ENCODE assay signal across 16 mouse cellular contexts in genomic region chr13:43450686-43451085, GRCm38 (mm10).
"Had no signal": no experiment of that assay in that cellular context is flagged by ENCODE, and none has a peak within 500 bp of the region (broad histone marks: within the 10 kb centered on the region; RNA-seq: fewer than 3 reads in every experiment).

No protein-coding gene starts in this region.

- H3K4me3 ChIP-seq: liver, embryonic 13.5 days; liver, embryonic 15.5 days; megakaryocyte, embryonic 14.5 days; midbrain, embryonic 12.5 days; midbrain, embryonic 15.5 days; neural tube, embryonic 12.5 days; stomach, embryonic 15.5 days had no signal

- H3K36me3 ChIP-seq: liver, embryonic 13.5 days; liver, embryonic 15.5 days; midbrain, embryonic 12.5 days; midbrain, embryonic 15.5 days; neural tube, embryonic 12.5 days; stomach, embryonic 15.5 days had no signal

- ATAC-seq: midbrain, embryonic 15.5 days had no signal

- H3K27ac ChIP-seq: liver, embryonic 13.5 days; liver, embryonic 15.5 days; macrophage; midbrain, embryonic 12.5 days; midbrain, embryonic 15.5 days; neural tube, embryonic 12.5 days; stomach, embryonic 15.5 days; stomach, postnatal 0 days had no signal

- H3K9ac ChIP-seq: liver, embryonic 13.5 days; liver, embryonic 15.5 days; lung, embryonic 14.5 days; midbrain, embryonic 12.5 days; midbrain, embryonic 15.5 days; neural tube, embryonic 12.5 days; stomach, embryonic 15.5 days had no signal

- H3K27me3 ChIP-seq: liver, embryonic 13.5 days; liver, embryonic 15.5 days; megakaryocyte, embryonic 14.5 days; midbrain, embryonic 12.5 days; midbrain, embryonic 15.5 days; neural tube, embryonic 12.5 days; stomach, embryonic 15.5 days had no signal

- H3K4me2 ChIP-seq: liver, embryonic 11.5 days; liver, embryonic 13.5 days; liver, embryonic 15.5 days; lung, embryonic 14.5 days; midbrain, embryonic 12.5 days; midbrain, embryonic 15.5 days; neural tube, embryonic 12.5 days; stomach, embryonic 15.5 days had no signal

- DNase-seq: liver, embryonic 13.5 days; lung, adult 18-20 months; lung, embryonic 14.5 days; lung, postnatal 10 days; right cerebral cortex, postnatal 14 days; thymus, postnatal 25 days; thymus, postnatal 4 days had no signal

- H3K9me3 ChIP-seq: liver, embryonic 13.5 days; liver, embryonic 15.5 days; megakaryocyte, embryonic 14.5 days; midbrain, embryonic 12.5 days; midbrain, embryonic 15.5 days; neural tube, embryonic 12.5 days; stomach, embryonic 15.5 days had no signal
